28 mouse cellular contexts compared by ENCODE assay signal in genomic region chr11:75224835-75225234, GRCm38 (mm10). TPM values are rescaled to one million over a fixed set of nuclear protein-coding genes. Genes with fewer than 3 reads are reported as not detected.
"Had no signal": no experiment of that assay in that cellular context is flagged by ENCODE, and none has a peak within 500 bp of the region (broad histone marks: within the 10 kb centered on the region; RNA-seq: fewer than 3 reads in every experiment).

No protein-coding gene starts in this region.

- H3K9me3 ChIP-seq: embryonic facial prominence, embryonic 10.5 days; embryonic facial prominence, embryonic 12.5 days; embryonic facial prominence, embryonic 13.5 days; embryonic facial prominence, embryonic 15.5 days; forebrain, embryonic 10.5 days; forebrain, embryonic 12.5 days; forebrain, embryonic 13.5 days; forebrain, embryonic 15.5 days had no signal

- H3K36me3 ChIP-seq: embryonic facial prominence, embryonic 10.5 days; embryonic facial prominence, embryonic 12.5 days; embryonic facial prominence, embryonic 13.5 days; embryonic facial prominence, embryonic 15.5 days; forebrain, embryonic 10.5 days; forebrain, embryonic 12.5 days; forebrain, embryonic 15.5 days had no signal

- H3K27me3 ChIP-seq: embryonic facial prominence, embryonic 12.5 days; embryonic facial prominence, embryonic 13.5 days; embryonic facial prominence, embryonic 15.5 days; forebrain, embryonic 13.5 days; forebrain, embryonic 15.5 days had no signal

- ATAC-seq: forebrain, embryonic 13.5 days; forebrain, embryonic 14.5 days; forebrain, embryonic 15.5 days; forebrain, embryonic 16.5 days; forebrain, postnatal 0 days had no signal

- H3K9ac ChIP-seq: embryonic facial prominence, embryonic 12.5 days; embryonic facial prominence, embryonic 13.5 days; embryonic facial prominence, embryonic 15.5 days; forebrain, embryonic 12.5 days; forebrain, embryonic 13.5 days; forebrain, embryonic 15.5 days; forebrain, postnatal 0 days had no signal

- DNase-seq: cerebellum, adult 9-10 months; cerebellum, adult 9-11 months; cerebellum, postnatal 10 days; cerebellum, postnatal 14 days; cerebellum, postnatal 25 days; cerebellum, postnatal 36 days; embryo, embryonic 11 days; forebrain, postnatal 0 days; gastrocnemius, adult 2 months; gastrocnemius, postnatal 10 days; gastrocnemius, postnatal 14 days; gastrocnemius, postnatal 25 days; gastrocnemius, postnatal 36 days; heart, adult 11 months; heart, adult 18-20 months; heart, adult 2 months had no signal

- H3K4me3 ChIP-seq: embryonic facial prominence, embryonic 10.5 days; embryonic facial prominence, embryonic 12.5 days; embryonic facial prominence, embryonic 13.5 days; embryonic facial prominence, embryonic 15.5 days; erythroblast, embryonic 14.5 days; forebrain, embryonic 10.5 days; forebrain, embryonic 12.5 days; forebrain, embryonic 13.5 days; forebrain, embryonic 15.5 days; gastrocnemius, adult 2 months; heart, adult 2 months had no signal

- H3K4me2 ChIP-seq: embryonic facial prominence, embryonic 12.5 days; embryonic facial prominence, embryonic 13.5 days; embryonic facial prominence, embryonic 15.5 days; forebrain, embryonic 12.5 days; forebrain, embryonic 13.5 days; forebrain, embryonic 15.5 days had no signal

- H3K27ac ChIP-seq: embryonic facial prominence, embryonic 10.5 days; embryonic facial prominence, embryonic 12.5 days; embryonic facial prominence, embryonic 13.5 days; embryonic facial prominence, embryonic 15.5 days; forebrain, embryonic 10.5 days; forebrain, embryonic 12.5 days; forebrain, embryonic 13.5 days; forebrain, embryonic 15.5 days; gastrocnemius, adult 2 months; heart, adult 2 months had no signal

RNA-seq across cellular contexts. Expression of gene Rtn4rl1, which starts 31.3 kb away (rescaled TPM):
- polyA plus RNA-seq: erythroblast, embryonic 14.5 days had no signal

RNA-seq across cellular contexts. Expression of gene Hic1, which starts 55.5 kb away (rescaled TPM):
- total RNA-seq: granulocyte monocyte progenitor cell, adult 5-6 weeks had no signal
